Mouse (Mus musculus) heart, postnatal 0 days (tissue): ENCODE measurements around the gene Kazn.

Experiments used
- CTCF ChIP-seq: IDR thresholded peaks from 2 replicates; pipeline ENCODE4 v1.5.1; 2016; ENCODE audit warnings: antibody characterized with exemption, control low read depth, low read depth
- EP300 ChIP-seq: IDR thresholded peaks from 2 replicates; pipeline ENCODE4 v1.6.1; 2016; ENCODE audit warnings: antibody characterized with exemption, low read depth

DNA sequence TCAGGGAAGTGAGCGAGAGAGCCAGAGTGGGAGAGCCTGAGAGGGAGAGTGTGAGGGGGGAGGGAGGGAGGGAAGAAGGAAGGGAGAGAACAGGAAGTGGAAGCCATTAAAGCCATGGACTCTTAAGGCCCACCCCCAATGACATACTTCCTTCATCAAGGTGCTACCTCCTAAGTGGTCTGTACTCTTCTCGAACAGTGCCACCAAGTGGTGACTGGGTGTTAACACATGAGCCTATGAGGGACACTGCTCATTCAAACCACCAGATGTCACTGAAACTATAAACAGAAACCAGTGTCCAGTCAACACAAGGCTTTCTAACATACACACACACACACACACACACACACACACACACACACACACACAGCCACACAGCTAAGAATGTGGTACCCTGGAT is 77.1 kb downstream of the Kazn start:
- TF ChIP-seq CTCF, result peak; percentile 60
- TF ChIP-seq EP300, result no peak
